Mouse (Mus musculus): ENCODE measurements around the gene Mcm3. TPM values are rescaled to one million over a fixed set of nuclear protein-coding genes. Genes with fewer than 3 reads are reported as not detected.

Mcm3 gene
- polyA plus RNA-seq, 1 experiment from 2014 or later: 199 TPM

DNA sequence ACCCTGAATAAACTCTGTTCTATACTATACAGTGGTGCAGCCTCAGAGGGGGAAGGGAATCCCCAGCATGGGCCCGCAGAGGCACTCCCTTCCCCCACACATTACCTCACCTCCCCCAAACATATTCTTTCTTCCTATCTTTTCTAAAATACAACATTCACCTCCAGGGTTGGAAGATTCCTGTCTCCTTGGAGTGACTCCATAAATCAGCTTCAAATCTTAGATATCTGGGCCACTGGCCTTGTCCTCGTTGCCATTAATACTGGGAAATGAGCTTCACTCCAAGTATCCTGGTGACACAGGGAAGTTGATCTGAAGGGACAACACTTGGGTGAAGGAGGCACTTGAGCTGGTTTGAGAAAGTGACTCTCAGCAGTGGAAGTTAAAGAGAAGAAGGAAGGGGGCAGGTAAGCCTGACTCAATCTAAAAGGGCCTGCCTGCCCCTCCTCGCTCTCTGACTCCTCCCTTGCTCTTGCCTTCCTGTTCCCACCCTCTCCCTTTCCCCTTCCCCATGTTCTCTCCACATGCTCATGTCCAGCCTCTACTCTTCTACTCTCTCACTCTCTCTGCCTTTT lies 16.5 kb upstream of the Mcm3 start:
- no peaks in the 10 kb centered on the region for H3K36me3 ChIP-seq (ENCODE audit: control insufficient read depth, insufficient read depth, low read length)
- H3K9me3 ChIP-seq (ENCODE audit: control insufficient read depth, low read length): no peaks in the 10 kb centered on the region
- no peak overlapping the region for H3K9ac ChIP-seq (ENCODE audit: low read length)
- ATAC-seq (ENCODE audit: insufficient read depth, low FRiP score, low TSS enrichment) (no peak), DNase-seq (ENCODE audit: low spot score) (no peak)
- H3K4me1 ChIP-seq (ENCODE audit: control insufficient read depth, insufficient read depth, low read length): no peaks in the 10 kb centered on the region
- H3K27me3 ChIP-seq (ENCODE audit: control insufficient read depth, insufficient read depth, low read length): no peaks in the 10 kb centered on the region
- H3K27ac ChIP-seq (ENCODE audit: low read depth, low read length): no peak overlapping the region
- no peak overlapping the region for H3K4me2 ChIP-seq (ENCODE audit: low read depth)
- WGBS: 94% methylated on average over 3 of the region's 3 CpGs
- no peak overlapping the region for H3K4me3 ChIP-seq (ENCODE audit: low read depth, low read length)

DNA sequence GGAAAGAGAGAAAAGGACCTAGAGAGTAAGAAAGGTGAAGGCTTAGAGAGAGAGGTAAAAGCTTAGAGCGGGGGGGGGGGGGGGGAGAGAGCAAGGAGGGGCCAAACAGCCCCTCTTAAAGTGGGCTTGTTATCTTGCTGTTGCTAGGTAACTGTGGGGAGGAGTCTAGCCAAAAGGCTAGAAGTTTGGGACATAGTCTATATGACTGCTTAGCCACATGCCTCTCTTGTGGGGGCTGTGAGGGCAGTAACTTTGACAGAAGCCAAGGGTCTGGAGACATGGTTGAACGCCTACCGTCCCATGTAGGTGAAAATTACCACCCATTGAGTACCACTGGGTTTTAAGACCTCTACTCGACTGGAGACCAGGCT lies 13.0 kb upstream of the Mcm3 start:
- WGBS: 73% methylated on average over 3 of the region's 4 CpGs
- no peak for ATAC-seq (ENCODE audit: insufficient read depth, low FRiP score, low TSS enrichment)
- H3K4me3 ChIP-seq (ENCODE audit: low read depth, low read length): no peak overlapping the region
- no peaks in the 10 kb centered on the region for H3K4me1 ChIP-seq (ENCODE audit: control insufficient read depth, insufficient read depth, low read length)
- H3K4me2 ChIP-seq (ENCODE audit: low read depth): no peak overlapping the region
- H3K9me3 ChIP-seq (ENCODE audit: control insufficient read depth, low read length): no peaks in the 10 kb centered on the region
- H3K27ac ChIP-seq (ENCODE audit: low read depth, low read length): no peak overlapping the region
- no peaks in the 10 kb centered on the region for H3K36me3 ChIP-seq (ENCODE audit: control insufficient read depth, insufficient read depth, low read length)
- H3K9ac ChIP-seq (ENCODE audit: low read length): no peak overlapping the region
- H3K27me3 ChIP-seq (ENCODE audit: control insufficient read depth, insufficient read depth, low read length): no peaks in the 10 kb centered on the region
- no peak for DNase-seq (ENCODE audit: low spot score)

DNA sequence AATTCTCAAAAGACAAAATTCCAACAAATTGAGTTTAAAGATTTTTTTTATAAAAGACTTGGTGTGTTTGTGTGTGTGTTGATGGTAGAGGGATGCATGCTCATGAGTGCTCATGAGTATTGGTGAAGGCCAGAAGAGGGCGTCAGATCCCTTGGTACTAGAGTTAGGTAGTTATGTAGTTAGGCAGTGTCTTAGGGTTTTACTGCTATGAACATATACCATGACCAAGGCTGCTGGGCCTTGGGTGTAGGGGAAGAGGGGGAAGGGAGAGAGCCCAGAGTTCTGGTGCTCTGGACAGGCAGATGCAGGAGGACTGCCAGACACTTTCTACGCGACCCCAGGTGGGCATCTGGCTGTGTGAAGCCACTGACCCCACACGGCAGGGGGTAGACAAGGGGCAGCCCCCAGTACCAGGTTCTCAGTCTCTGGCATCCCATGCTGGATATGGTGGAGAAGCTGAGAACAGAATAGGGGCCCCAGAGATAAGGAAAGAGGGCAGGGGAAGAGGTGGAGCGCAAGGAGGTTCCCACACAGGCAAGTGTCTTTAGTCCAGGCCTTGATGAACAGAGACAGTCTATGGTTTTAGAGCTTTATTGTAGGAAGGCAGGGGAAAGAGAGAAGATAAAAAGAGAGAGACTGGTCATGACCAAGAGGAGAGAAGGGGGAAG lies 12.5 kb upstream of the Mcm3 start:
- no peaks in the 10 kb centered on the region for H3K4me1 ChIP-seq (ENCODE audit: control insufficient read depth, insufficient read depth, low read length)
- no peak overlapping the region for H3K27ac ChIP-seq (ENCODE audit: low read depth, low read length)
- H3K36me3 ChIP-seq (ENCODE audit: control insufficient read depth, insufficient read depth, low read length): no peaks in the 10 kb centered on the region
- WGBS: 75% methylated on average over 5 of the region's 5 CpGs
- ATAC-seq (ENCODE audit: insufficient read depth, low FRiP score, low TSS enrichment): no peak
- no peak overlapping the region for H3K4me2 ChIP-seq (ENCODE audit: low read depth)
- no peak for DNase-seq (ENCODE audit: low spot score)
- H3K27me3 ChIP-seq (ENCODE audit: control insufficient read depth, insufficient read depth, low read length): no peaks in the 10 kb centered on the region
- H3K9ac ChIP-seq (ENCODE audit: low read length): no peak overlapping the region
- no peak overlapping the region for H3K4me3 ChIP-seq (ENCODE audit: low read depth, low read length)
- H3K9me3 ChIP-seq (ENCODE audit: control insufficient read depth, low read length): no peaks in the 10 kb centered on the region

DNA sequence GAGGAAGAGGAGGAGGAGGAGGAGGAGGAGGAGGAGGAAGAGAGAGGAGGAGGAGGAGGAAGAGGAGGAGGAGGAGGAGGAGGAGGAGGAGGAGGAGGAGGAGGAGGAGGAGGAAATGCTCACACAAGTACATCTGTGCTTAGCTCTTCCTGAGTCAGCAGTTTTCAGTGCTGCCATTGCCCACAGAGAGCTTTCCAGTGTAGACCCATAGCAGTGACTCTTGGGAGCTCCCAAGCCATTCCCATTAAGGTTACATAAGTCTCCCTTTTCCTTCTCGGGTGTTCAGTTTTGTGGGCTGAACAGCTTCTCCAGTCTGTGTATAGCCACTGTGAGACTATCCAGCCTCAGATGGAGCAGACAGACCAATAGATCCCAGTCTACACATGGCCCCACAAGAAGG lies 10.4 kb upstream of the Mcm3 start:
- WGBS: 87% methylated on average over 1 of the region's 1 CpGs
- Histone ChIP-seq H3K27ac (ENCODE audit: low read depth, low read length) (no peak overlapping the region), H3K9me3 (ENCODE audit: control insufficient read depth, low read length) (no peaks in the 10 kb centered on the region), H3K4me2 (ENCODE audit: low read depth) (no peak overlapping the region), H3K36me3 (ENCODE audit: control insufficient read depth, insufficient read depth, low read length) (no peaks in the 10 kb centered on the region), H3K4me3 (ENCODE audit: low read depth, low read length) (no peak overlapping the region), H3K9ac (ENCODE audit: low read length) (no peak overlapping the region), H3K4me1 (ENCODE audit: control insufficient read depth, insufficient read depth, low read length) (no peaks in the 10 kb centered on the region), H3K27me3 (ENCODE audit: control insufficient read depth, insufficient read depth, low read length) (no peaks in the 10 kb centered on the region)
- no peak for DNase-seq (ENCODE audit: low spot score)
- no peak for ATAC-seq (ENCODE audit: insufficient read depth, low FRiP score, low TSS enrichment)

DNA sequence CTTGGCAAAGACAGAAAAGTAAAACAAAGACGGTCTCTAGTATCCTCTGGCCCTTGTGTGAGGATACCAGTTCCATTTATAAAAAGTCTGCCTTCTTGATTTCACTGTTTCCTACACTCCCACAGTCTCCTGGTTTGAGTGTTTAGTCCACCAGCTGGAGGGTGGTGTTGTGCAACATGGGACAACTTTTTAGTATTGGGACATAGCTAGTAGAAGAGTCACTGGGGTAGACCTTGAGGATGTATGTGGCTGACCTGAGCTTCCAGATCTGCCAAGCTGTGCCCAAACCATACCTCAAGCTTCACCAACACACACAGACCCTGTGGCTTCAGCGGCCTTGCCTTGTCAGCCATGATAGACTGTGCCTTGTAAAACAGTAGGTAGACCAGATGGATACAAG lies 7.9 kb upstream of the Mcm3 start:
- no peak overlapping the region for H3K27ac ChIP-seq (ENCODE audit: low read depth, low read length)
- H3K4me1 ChIP-seq (ENCODE audit: control insufficient read depth, insufficient read depth, low read length): no peaks in the 10 kb centered on the region
- no peak overlapping the region for H3K9ac ChIP-seq (ENCODE audit: low read length)
- H3K9me3 ChIP-seq (ENCODE audit: control insufficient read depth, low read length): no peaks in the 10 kb centered on the region
- DNase-seq (ENCODE audit: low spot score): no peak
- WGBS: 86% methylated on average over 2 of the region's 2 CpGs
- no peak overlapping the region for H3K4me2 ChIP-seq (ENCODE audit: low read depth)
- ATAC-seq (ENCODE audit: insufficient read depth, low FRiP score, low TSS enrichment): no peak
- no peaks in the 10 kb centered on the region for H3K27me3 ChIP-seq (ENCODE audit: control insufficient read depth, insufficient read depth, low read length)
- no peaks in the 10 kb centered on the region for H3K36me3 ChIP-seq (ENCODE audit: control insufficient read depth, insufficient read depth, low read length)
- H3K4me3 ChIP-seq (ENCODE audit: low read depth, low read length): no peak overlapping the region

DNA sequence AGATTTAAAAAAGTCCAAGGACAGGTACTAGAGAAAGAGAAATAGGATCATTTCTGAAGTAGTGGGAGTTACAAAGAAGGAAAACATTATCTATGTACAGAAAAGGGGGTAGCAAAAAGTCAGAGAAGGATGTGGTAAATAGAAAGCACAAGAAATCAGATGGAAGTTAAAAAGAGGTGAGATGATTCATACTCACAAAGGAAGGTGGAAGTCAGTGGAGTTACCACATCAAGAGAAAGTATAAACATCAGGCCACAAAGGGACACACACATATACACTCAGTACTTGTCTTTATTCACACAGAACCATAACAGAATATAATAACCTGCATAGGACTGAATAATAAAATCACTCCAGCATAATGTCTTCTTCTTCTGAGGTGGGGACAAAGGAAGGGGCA lies 4.9 kb upstream of the Mcm3 start:
- H3K9me3 ChIP-seq (ENCODE audit: control insufficient read depth, low read length): no peaks in the 10 kb centered on the region
- no peak overlapping the region for H3K4me2 ChIP-seq (ENCODE audit: low read depth)
- DNase-seq (ENCODE audit: low spot score) (no peak), ATAC-seq (ENCODE audit: insufficient read depth, low FRiP score, low TSS enrichment) (no peak)
- H3K27ac ChIP-seq (ENCODE audit: low read depth, low read length): no peak overlapping the region
- H3K9ac ChIP-seq (ENCODE audit: low read length): no peak overlapping the region
- no peak overlapping the region for H3K4me3 ChIP-seq (ENCODE audit: low read depth, low read length)
- no peaks in the 10 kb centered on the region for H3K36me3 ChIP-seq (ENCODE audit: control insufficient read depth, insufficient read depth, low read length)
- no peaks in the 10 kb centered on the region for H3K27me3 ChIP-seq (ENCODE audit: control insufficient read depth, insufficient read depth, low read length)
- H3K4me1 ChIP-seq (ENCODE audit: control insufficient read depth, insufficient read depth, low read length): no peaks in the 10 kb centered on the region

DNA sequence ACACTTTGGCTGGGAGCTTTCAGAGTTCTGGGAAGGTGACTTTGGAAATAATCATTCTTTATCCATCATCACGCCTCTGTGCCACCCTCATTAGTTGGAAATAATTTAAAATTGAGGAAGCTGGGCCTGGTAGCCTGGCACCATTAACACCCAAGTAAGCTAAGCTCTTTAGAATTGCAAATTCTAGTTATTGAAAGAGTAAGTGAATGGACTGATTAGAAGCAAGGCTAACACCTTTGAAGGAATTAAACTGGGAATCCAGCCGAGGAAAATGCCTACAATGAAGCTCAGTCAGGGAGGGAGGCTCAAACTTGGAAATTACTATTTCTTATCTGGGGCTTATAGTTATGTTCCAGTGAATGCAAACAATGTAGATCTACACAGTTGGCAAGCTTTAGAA lies 3.8 kb upstream of the Mcm3 start:
- Histone ChIP-seq H3K9ac (ENCODE audit: low read length) (no peak overlapping the region), H3K4me2 (ENCODE audit: low read depth) (no peak overlapping the region), H3K4me1 (ENCODE audit: control insufficient read depth, insufficient read depth, low read length) (no peaks in the 10 kb centered on the region), H3K4me3 (ENCODE audit: low read depth, low read length) (no peak overlapping the region), H3K27ac (ENCODE audit: low read depth, low read length) (no peak overlapping the region), H3K9me3 (ENCODE audit: control insufficient read depth, low read length) (no peaks in the 10 kb centered on the region), H3K36me3 (ENCODE audit: control insufficient read depth, insufficient read depth, low read length) (no peaks in the 10 kb centered on the region), H3K27me3 (ENCODE audit: control insufficient read depth, insufficient read depth, low read length) (no peaks in the 10 kb centered on the region)
- no peak for DNase-seq (ENCODE audit: low spot score)
- no peak for ATAC-seq (ENCODE audit: insufficient read depth, low FRiP score, low TSS enrichment)
- 73% methylated on average over 2 of the region's 2 CpGs for WGBS

DNA sequence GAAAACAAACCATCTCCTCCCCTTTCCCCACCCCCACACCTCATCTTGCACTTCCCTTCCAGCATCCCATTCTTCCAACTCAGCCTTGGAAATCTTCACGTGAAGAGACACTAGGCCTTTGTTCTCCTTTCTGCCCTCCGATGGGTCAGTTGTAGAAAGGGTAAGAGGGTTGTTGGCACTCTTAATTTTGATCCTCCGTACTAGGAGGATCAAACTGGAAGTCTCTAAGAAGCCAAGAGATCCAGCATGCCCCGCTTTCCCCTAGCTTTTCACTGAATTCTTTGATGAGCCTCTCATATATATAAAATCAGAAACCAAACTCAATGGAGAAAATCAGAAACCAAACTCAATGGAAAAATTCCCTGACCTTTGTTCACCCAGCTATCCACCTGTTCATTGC lies 3.4 kb upstream of the Mcm3 start:
- Histone ChIP-seq H3K27me3 (ENCODE audit: control insufficient read depth, insufficient read depth, low read length) (no peaks in the 10 kb centered on the region), H3K4me1 (ENCODE audit: control insufficient read depth, insufficient read depth, low read length) (no peaks in the 10 kb centered on the region), H3K27ac (ENCODE audit: low read depth, low read length) (no peak overlapping the region), H3K4me3 (ENCODE audit: low read depth, low read length) (no peak overlapping the region), H3K9me3 (ENCODE audit: control insufficient read depth, low read length) (no peaks in the 10 kb centered on the region), H3K4me2 (ENCODE audit: low read depth) (no peak overlapping the region), H3K9ac (ENCODE audit: low read length) (no peak overlapping the region), H3K36me3 (ENCODE audit: control insufficient read depth, insufficient read depth, low read length) (no peaks in the 10 kb centered on the region)
- DNase-seq (ENCODE audit: low spot score): no peak
- ATAC-seq (ENCODE audit: insufficient read depth, low FRiP score, low TSS enrichment): no peak
- 54% methylated on average over 4 of the region's 4 CpGs for WGBS

DNA sequence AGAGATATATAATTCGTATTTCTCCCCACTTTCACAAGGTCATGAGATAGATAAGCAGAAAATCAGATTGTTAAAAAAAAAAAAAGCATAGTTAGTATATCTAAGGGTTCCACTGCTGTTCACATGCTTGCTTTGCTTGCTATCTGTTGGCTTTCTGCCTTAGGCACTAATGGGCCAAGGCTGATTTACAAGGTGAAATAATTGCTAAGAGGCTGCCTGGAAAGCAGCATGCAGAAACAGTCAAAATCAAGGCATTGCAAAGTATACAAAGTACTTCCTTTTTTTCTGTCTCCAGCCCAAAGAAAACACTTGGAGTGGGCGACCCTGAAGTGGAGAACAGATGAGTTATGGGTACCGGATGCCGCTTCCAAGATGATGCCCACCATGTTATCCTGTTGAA lies 847 bp upstream of the Mcm3 start:
- Histone ChIP-seq H3K36me3 (ENCODE audit: control insufficient read depth, insufficient read depth, low read length) (no peaks in the 10 kb centered on the region), H3K27me3 (ENCODE audit: control insufficient read depth, insufficient read depth, low read length) (no peaks in the 10 kb centered on the region), H3K27ac (ENCODE audit: low read depth, low read length) (no peak overlapping the region), H3K4me3 (ENCODE audit: low read depth, low read length) (no peak overlapping the region), H3K9ac (ENCODE audit: low read length) (no peak overlapping the region), H3K4me2 (ENCODE audit: low read depth) (no peak overlapping the region), H3K9me3 (ENCODE audit: control insufficient read depth, low read length) (no peaks in the 10 kb centered on the region), H3K4me1 (ENCODE audit: control insufficient read depth, insufficient read depth, low read length) (no peaks in the 10 kb centered on the region)
- ATAC-seq (ENCODE audit: insufficient read depth, low FRiP score, low TSS enrichment) (no peak), DNase-seq (ENCODE audit: low spot score) (no peak)
- WGBS: 85% methylated on average over 4 of the region's 4 CpGs
